Mouse (Mus musculus) bone marrow macrophage, adult 2 months (primary cell): ENCODE data around the gene Tceal1.

Experiments used
- CTCF ChIP-seq: IDR thresholded peaks from 2 replicates; pipeline ENCODE4 v1.5.1; 2012; ENCODE audit warnings: low read depth, mild to moderate bottlenecking, low read length, moderate library complexity
- POLR2A ChIP-seq: IDR thresholded peaks from 2 replicates; pipeline ENCODE4 v1.6.1; 2012; ENCODE audit warnings: mild to moderate bottlenecking, low read depth, low read length, borderline replicate concordance

GRCm38 (mm10) chrX:136744663-136745062 lies 36.9 kb downstream of the Tceal1 start:
- TF ChIP-seq POLR2A (no peak), CTCF (no peak)
